Mouse (Mus musculus): ENCODE measurements around the gene Gm37240. TPM values are rescaled to one million over a fixed set of nuclear protein-coding genes. Genes with fewer than 3 reads are reported as not detected.

Gene Gm37240
- total RNA-seq, 2 experiments from 2014 or later, result not detected

Other genes with a start within 250 kb of the Gm37240 start
- gene Fam160a1, start 70.2 kb downstream of the Gm37240 start, total RNA-seq (2015; ENCODE audit: low replicate concordance), result not detected in 2 replicates
- 0.42 TPM in 1 of 2 replicates, not detected in the other for gene Fam160a1, start 70.2 kb downstream of the Gm37240 start, total RNA-seq (2017; ENCODE audit: low replicate concordance)
- not detected in 2 replicates for gene Glt28d2, start within 50 bp of the Gm37240 start, total RNA-seq (2015; ENCODE audit: low replicate concordance)
- gene Glt28d2, start within 50 bp of the Gm37240 start, total RNA-seq (2017; ENCODE audit: low replicate concordance), result not detected in 2 replicates
- 1.7 and 2.7 TPM in 2 replicates for gene Sh3d19, start 83.6 kb upstream of the Gm37240 start, total RNA-seq (2015; ENCODE audit: low replicate concordance)
- 8.2 and 8.9 TPM in 2 replicates for gene Sh3d19, start 83.6 kb upstream of the Gm37240 start, total RNA-seq (2017; ENCODE audit: low replicate concordance)
- not detected in 2 replicates for gene Prss48, start 115.0 kb upstream of the Gm37240 start, total RNA-seq (2015; ENCODE audit: low replicate concordance)
- not detected in 2 replicates for gene Prss48, start 115.0 kb upstream of the Gm37240 start, total RNA-seq (2017; ENCODE audit: low replicate concordance)

All from erythroblast, adult 5-6 weeks (primary cell).